Mouse (Mus musculus) limb, embryonic 14.5 days (tissue): Measurements from ENCODE around the gene Nrf1. TPM values are rescaled to one million over a fixed set of nuclear protein-coding genes. Genes with fewer than 3 reads are reported as not detected.

ENCODE experiments used
- ATAC-seq: fragments of 200-750 bp; cut with Nextera tagmentation; 2 replicates; pipeline ENCODE4 v1.8.0; 2017; ENCODE audit warnings: low read depth, moderate number of reproducible peaks, moderate TSS enrichment; ENCODE audit not compliant: low FRiP score
- DNase-seq: peaks from one replicate; pipeline ENCODE4 v3.0.0-alpha.2; 2015; ENCODE audit warnings: low spot score
- H3K27ac ChIP-seq: fragments of 300-500 bp; sonication (generic); replicated peaks from 2 replicates; pipeline ENCODE4 v1.5.1; 2014; ENCODE audit warnings: low read depth, mild to moderate bottlenecking, low read length, moderate library complexity, mixed read lengths
- H3K27me3 ChIP-seq: fragments of 300-500 bp; sonication (generic); 2 replicates; pipeline ENCODE4 v1.6.1; 2014; ENCODE audit warnings: low read length, mixed read lengths; ENCODE audit not compliant: control insufficient read depth, insufficient read depth
- H3K36me3 ChIP-seq: fragments of 300-500 bp; sonication (generic); 2 replicates; pipeline ENCODE4 v1.6.1; 2014; ENCODE audit warnings: mild to moderate bottlenecking, low read length, moderate library complexity, mixed read lengths; ENCODE audit not compliant: control insufficient read depth, insufficient read depth
- H3K4me1 ChIP-seq: fragments of 300-500 bp; sonication (generic); 2 replicates; pipeline ENCODE4 v1.6.1; 2014; ENCODE audit warnings: antibody characterized with exemption, low read length, mixed read lengths; ENCODE audit not compliant: control insufficient read depth, insufficient read depth
- H3K4me2 ChIP-seq: fragments of 300-500 bp; sonication (generic); replicated peaks from 2 replicates; pipeline ENCODE4 v1.6.1; 2014; ENCODE audit warnings: low read depth, mild to moderate bottlenecking, low read length, moderate library complexity; ENCODE audit not compliant: severe bottlenecking
- H3K4me3 ChIP-seq: fragments of 300-500 bp; sonication (generic); replicated peaks from 2 replicates; pipeline ENCODE4 v1.5.1; 2014; ENCODE audit warnings: low read length
- H3K9ac ChIP-seq: fragments of 300-500 bp; sonication (generic); 2 replicates; pipeline ENCODE4 v1.6.1; 2014; ENCODE audit warnings: mild to moderate bottlenecking, low read depth, low read length, moderate library complexity; ENCODE audit not compliant: severe bottlenecking
- H3K9me3 ChIP-seq: fragments of 300-500 bp; sonication (generic); 2 replicates; pipeline ENCODE4 v1.6.1; 2016; ENCODE audit warnings: low read length; ENCODE audit not compliant: control insufficient read depth
- POLR2A ChIP-seq: fragments of 200-500 bp; IDR thresholded peaks from 2 replicates; pipeline ENCODE4 v1.8.0; 2012; ENCODE audit warnings: inconsistent platforms, mild to moderate bottlenecking, moderate library complexity, borderline replicate concordance; ENCODE audit not compliant: insufficient read depth, insufficient read length; ENCODE audit errors: extremely low read depth
- WGBS: fragments of 180-500 bp; shearing (Covaris S2); extraction: QIAGEN DNeasy Blood & Tissue Kit; methylation state at CpG from one replicate; pipeline ENCODE4 v1.1.7; 2014; 5-methylcytosine and 5-hydroxymethylcytosine counted together
- polyA plus RNA-seq, 2 experiments: library from polyadenylated mRNA; depleted of rRNA in 1 of 2; stranded (reverse) in 1 of 2; unstranded in 1 of 2; fragments of >200 nt; fragmentation: Nextera tagmentation in 1 of 2; extraction: Ambion mirVana in 1 of 2; gene quantifications; 2 replicates each; pipeline versions ENCODE4 v1.2.1 to v1.2.3; 2012 to 2014

Nrf1 gene
- polyA plus RNA-seq, 2 experiments: 47.7 to 70.7 TPM

GRCm38 (mm10) chr6:30091221-30091620 is 43.4 kb downstream of the Nrf1 start:
- no peaks in the 10 kb centered on the region for H3K9me3 ChIP-seq
- 60% methylated on average over 4 of the region's 4 CpGs for WGBS
- no peak for TF ChIP-seq POLR2A
- H3K4me3 ChIP-seq: no peak overlapping the region
- peaks cover 45% of the 10 kb centered on the region for H3K36me3 ChIP-seq
- H3K27ac ChIP-seq: no peak overlapping the region
- no peak overlapping the region for H3K4me2 ChIP-seq
- H3K4me1 ChIP-seq: no peaks in the 10 kb centered on the region
- no peak overlapping the region for H3K9ac ChIP-seq
- ATAC-seq: no peak
- H3K27me3 ChIP-seq: no peaks in the 10 kb centered on the region
- no peak for DNase-seq

- TF ChIP-seq POLR2A: no peak
- Histone ChIP-seq H3K9me3 (no peaks in the 10 kb centered on the region), H3K27me3 (no peaks in the 10 kb centered on the region), H3K27ac (no peak overlapping the region), H3K9ac (no peak overlapping the region), H3K4me2 (no peak overlapping the region), H3K4me1 (no peaks in the 10 kb centered on the region), H3K4me3 (no peak overlapping the region), H3K36me3 (peaks cover 59% of the 10 kb centered on the region)
- WGBS: 95% methylated on average over 6 of the region's 6 CpGs
- DNase-seq (no peak), ATAC-seq (no peak)
Observed at GRCm38 (mm10) chr6:30092816-30093215, 45.0 kb downstream of the Nrf1 start.

GRCm38 (mm10) chr6:30101773-30102415 is 54.1 kb downstream of the Nrf1 start:
- Histone ChIP-seq H3K4me3 (no peak overlapping the region), H3K4me1 (no peaks in the 10 kb centered on the region), H3K27me3 (no peaks in the 10 kb centered on the region), H3K9ac (no peak overlapping the region), H3K36me3 (peaks cover 89% of the 10 kb centered on the region), H3K4me2 (no peak overlapping the region), H3K27ac (no peak overlapping the region), H3K9me3 (no peaks in the 10 kb centered on the region)
- 90% methylated on average over 12 of the region's 12 CpGs for WGBS
- DNase-seq (no peak), ATAC-seq (no peak)
- no peak for TF ChIP-seq POLR2A

- 100% methylated on average over 2 of the region's 2 CpGs for WGBS
- H3K4me2 ChIP-seq: no peak overlapping the region
- H3K9ac ChIP-seq: no peak overlapping the region
- no peak overlapping the region for H3K4me3 ChIP-seq
- peaks cover 79% of the 10 kb centered on the region for H3K36me3 ChIP-seq
- no peaks in the 10 kb centered on the region for H3K9me3 ChIP-seq
- no peak for DNase-seq
- no peaks in the 10 kb centered on the region for H3K27me3 ChIP-seq
- H3K27ac ChIP-seq: no peak overlapping the region
- no peak for TF ChIP-seq POLR2A
- no peaks in the 10 kb centered on the region for H3K4me1 ChIP-seq
- ATAC-seq: no peak
Observed at GRCm38 (mm10) chr6:30106091-30106490, 58.3 kb downstream of the Nrf1 start.

GRCm38 (mm10) chr6:30107456-30107855 is 59.7 kb downstream of the Nrf1 start:
- Histone ChIP-seq H3K27ac (no peak overlapping the region), H3K36me3 (peaks cover 77% of the 10 kb centered on the region), H3K4me1 (no peaks in the 10 kb centered on the region), H3K4me3 (no peak overlapping the region), H3K4me2 (no peak overlapping the region), H3K27me3 (no peaks in the 10 kb centered on the region), H3K9ac (no peak overlapping the region), H3K9me3 (no peaks in the 10 kb centered on the region)
- DNase-seq: no peak
- no peak for ATAC-seq
- TF ChIP-seq POLR2A: no peak
- 80% methylated on average over 2 of the region's 2 CpGs for WGBS
